Mouse (Mus musculus): ENCODE measurements around the gene Alg12. TPM values are rescaled to one million over a fixed set of nuclear protein-coding genes. Genes with fewer than 3 reads are reported as not detected.
A peak's percentile ranks its signal among the peaks of the same experiment; 100 is the strongest.

The Alg12 gene
- polyA plus RNA-seq, 1 experiment from 2014 or later, result 13.1 TPM

- no peaks in the 10 kb centered on the region for H3K9me3 ChIP-seq (replicated peaks; ENCODE audit: control insufficient read depth, low read length)
- peaks cover 11% of the 10 kb centered on the region for H3K4me1 ChIP-seq (ENCODE audit: control insufficient read depth, insufficient read depth, low read length)
- peak overlapping the region; percentile 55 for H3K4me3 ChIP-seq (replicated peaks; ENCODE audit: low read length)
- WGBS, result 2% methylated on average over 11 of the region's 11 CpGs
- H3K36me3 ChIP-seq (ENCODE audit: control insufficient read depth, insufficient read depth, low read length), result no peaks in the 10 kb centered on the region
- H3K27me3 ChIP-seq (ENCODE audit: control insufficient read depth, insufficient read depth, low read length), result no peaks in the 10 kb centered on the region
- H3K27ac ChIP-seq (ENCODE audit: low read length), result peak overlapping the region; percentile 82
- peak overlapping the region; percentile 68 for H3K9ac ChIP-seq (ENCODE audit: low read length)
- ATAC-seq (ENCODE audit: insufficient read depth, low FRiP score), result no peak
- peak overlapping the region; percentile 90 for H3K4me2 ChIP-seq (ENCODE audit: low read depth, low read length)
These were observed 18.9 kb upstream of the Alg12 start for GRCm38 (mm10) chr15:88837977-88838376.

GRCm38 (mm10) chr15:88837199-88837932 lies 18.2 kb upstream of the Alg12 start:
- under 1% methylated on average over 37 of the region's 39 CpGs for WGBS
- Histone ChIP-seq H3K27ac (ENCODE audit: low read length) (peak overlapping the region; percentile 82), H3K9ac (ENCODE audit: low read length) (peak overlapping the region; percentile 68), H3K4me3 (replicated peaks; ENCODE audit: low read length) (peak overlapping the region; percentile 55), H3K27me3 (ENCODE audit: control insufficient read depth, insufficient read depth, low read length) (no peaks in the 10 kb centered on the region), H3K4me2 (ENCODE audit: low read depth, low read length) (peak overlapping the region; percentile 90), H3K36me3 (ENCODE audit: control insufficient read depth, insufficient read depth, low read length) (no peaks in the 10 kb centered on the region), H3K9me3 (replicated peaks; ENCODE audit: control insufficient read depth, low read length) (no peaks in the 10 kb centered on the region), H3K4me1 (ENCODE audit: control insufficient read depth, insufficient read depth, low read length) (peaks cover 11% of the 10 kb centered on the region)
- peak; percentile 84 for ATAC-seq (ENCODE audit: insufficient read depth, low FRiP score)

GRCm38 (mm10) chr15:88836571-88836970 lies 17.5 kb upstream of the Alg12 start:
- H3K4me3 ChIP-seq (replicated peaks; ENCODE audit: low read length), result peak overlapping the region; percentile 55
- no peaks in the 10 kb centered on the region for H3K27me3 ChIP-seq (ENCODE audit: control insufficient read depth, insufficient read depth, low read length)
- peak overlapping the region; percentile 82 for H3K27ac ChIP-seq (ENCODE audit: low read length)
- H3K4me2 ChIP-seq (ENCODE audit: low read depth, low read length), result peak overlapping the region; percentile 90
- H3K36me3 ChIP-seq (ENCODE audit: control insufficient read depth, insufficient read depth, low read length), result no peaks in the 10 kb centered on the region
- H3K4me1 ChIP-seq (ENCODE audit: control insufficient read depth, insufficient read depth, low read length), result peaks cover 11% of the 10 kb centered on the region
- ATAC-seq (ENCODE audit: insufficient read depth, low FRiP score), result no peak
- 60% methylated on average over 5 of the region's 5 CpGs for WGBS
- peak overlapping the region; percentile 55; the same call in 1 of the 2 replicates for H3K9ac ChIP-seq (ENCODE audit: low read length)
- H3K9me3 ChIP-seq (replicated peaks; ENCODE audit: control insufficient read depth, low read length), result no peaks in the 10 kb centered on the region

- peaks cover 11% of the 10 kb centered on the region for H3K4me1 ChIP-seq (ENCODE audit: control insufficient read depth, insufficient read depth, low read length)
- H3K9ac ChIP-seq (ENCODE audit: low read length), result no peak overlapping the region
- no peaks in the 10 kb centered on the region for H3K27me3 ChIP-seq (ENCODE audit: control insufficient read depth, insufficient read depth, low read length)
- H3K9me3 ChIP-seq (replicated peaks; ENCODE audit: control insufficient read depth, low read length), result no peaks in the 10 kb centered on the region
- H3K36me3 ChIP-seq (ENCODE audit: control insufficient read depth, insufficient read depth, low read length), result no peaks in the 10 kb centered on the region
- peak overlapping the region; percentile 82 for H3K27ac ChIP-seq (ENCODE audit: low read length)
- WGBS, result 78% methylated on average over 6 of the region's 6 CpGs
- no peak overlapping the region for H3K4me3 ChIP-seq (replicated peaks; ENCODE audit: low read length)
- no peak overlapping the region for H3K4me2 ChIP-seq (ENCODE audit: low read depth, low read length)
- ATAC-seq (ENCODE audit: insufficient read depth, low FRiP score), result no peak
These were observed 16.9 kb upstream of the Alg12 start for GRCm38 (mm10) chr15:88836031-88836430.

- no peak for ATAC-seq (ENCODE audit: insufficient read depth, low FRiP score)
- no peak overlapping the region for H3K4me3 ChIP-seq (replicated peaks; ENCODE audit: low read length)
- no peak overlapping the region for H3K4me2 ChIP-seq (ENCODE audit: low read depth, low read length)
- no peak overlapping the region for H3K27ac ChIP-seq (ENCODE audit: low read length)
- WGBS, result 66% methylated on average over 9 of the region's 9 CpGs
- H3K9me3 ChIP-seq (replicated peaks; ENCODE audit: control insufficient read depth, low read length), result no peaks in the 10 kb centered on the region
- H3K9ac ChIP-seq (ENCODE audit: low read length), result no peak overlapping the region
- no peaks in the 10 kb centered on the region for H3K36me3 ChIP-seq (ENCODE audit: control insufficient read depth, insufficient read depth, low read length)
- H3K4me1 ChIP-seq (ENCODE audit: control insufficient read depth, insufficient read depth, low read length), result peaks cover 4% of the 10 kb centered on the region; the same call in 1 of the 2 replicates
- H3K27me3 ChIP-seq (ENCODE audit: control insufficient read depth, insufficient read depth, low read length), result no peaks in the 10 kb centered on the region
These were observed 13.4 kb upstream of the Alg12 start for GRCm38 (mm10) chr15:88832536-88832935.

- no peaks in the 10 kb centered on the region for H3K27me3 ChIP-seq (ENCODE audit: control insufficient read depth, insufficient read depth, low read length)
- no peaks in the 10 kb centered on the region for H3K36me3 ChIP-seq (ENCODE audit: control insufficient read depth, insufficient read depth, low read length)
- no peak overlapping the region for H3K9ac ChIP-seq (ENCODE audit: low read length)
- H3K9me3 ChIP-seq (replicated peaks; ENCODE audit: control insufficient read depth, low read length), result no peaks in the 10 kb centered on the region
- H3K4me3 ChIP-seq (replicated peaks; ENCODE audit: low read length), result no peak overlapping the region
- no peak overlapping the region for H3K4me2 ChIP-seq (ENCODE audit: low read depth, low read length)
- 54% methylated on average over 5 of the region's 5 CpGs for WGBS
- no peak for ATAC-seq (ENCODE audit: insufficient read depth, low FRiP score)
- H3K4me1 ChIP-seq (ENCODE audit: control insufficient read depth, insufficient read depth, low read length), result peaks cover 4% of the 10 kb centered on the region; the same call in 1 of the 2 replicates
- H3K27ac ChIP-seq (ENCODE audit: low read length), result no peak overlapping the region
These were observed 12.4 kb upstream of the Alg12 start for GRCm38 (mm10) chr15:88831482-88831881.

- WGBS, result 84% methylated on average over 5 of the region's 5 CpGs
- H3K27me3 ChIP-seq (ENCODE audit: control insufficient read depth, insufficient read depth, low read length), result no peaks in the 10 kb centered on the region
- H3K4me2 ChIP-seq (ENCODE audit: low read depth, low read length), result no peak overlapping the region
- no peak overlapping the region for H3K9ac ChIP-seq (ENCODE audit: low read length)
- no peak for ATAC-seq (ENCODE audit: insufficient read depth, low FRiP score)
- H3K4me1 ChIP-seq (ENCODE audit: control insufficient read depth, insufficient read depth, low read length), result peaks cover 4% of the 10 kb centered on the region; the same call in 1 of the 2 replicates
- H3K4me3 ChIP-seq (replicated peaks; ENCODE audit: low read length), result no peak overlapping the region
- H3K36me3 ChIP-seq (ENCODE audit: control insufficient read depth, insufficient read depth, low read length), result no peaks in the 10 kb centered on the region
- no peaks in the 10 kb centered on the region for H3K9me3 ChIP-seq (replicated peaks; ENCODE audit: control insufficient read depth, low read length)
- H3K27ac ChIP-seq (ENCODE audit: low read length), result no peak overlapping the region
These were observed 11.6 kb upstream of the Alg12 start for GRCm38 (mm10) chr15:88830696-88831095.

GRCm38 (mm10) chr15:88829791-88830440 lies 10.8 kb upstream of the Alg12 start:
- Histone ChIP-seq H3K4me1 (ENCODE audit: control insufficient read depth, insufficient read depth, low read length) (peaks cover 4% of the 10 kb centered on the region; the same call in 1 of the 2 replicates), H3K27me3 (ENCODE audit: control insufficient read depth, insufficient read depth, low read length) (no peaks in the 10 kb centered on the region), H3K36me3 (ENCODE audit: control insufficient read depth, insufficient read depth, low read length) (peaks cover 3% of the 10 kb centered on the region; the same call in 1 of the 2 replicates), H3K4me2 (ENCODE audit: low read depth, low read length) (no peak overlapping the region), H3K27ac (ENCODE audit: low read length) (no peak overlapping the region), H3K4me3 (replicated peaks; ENCODE audit: low read length) (no peak overlapping the region), H3K9ac (ENCODE audit: low read length) (no peak overlapping the region), H3K9me3 (replicated peaks; ENCODE audit: control insufficient read depth, low read length) (no peaks in the 10 kb centered on the region)
- 80% methylated on average over 6 of the region's 6 CpGs for WGBS
- ATAC-seq (ENCODE audit: insufficient read depth, low FRiP score), result no peak

Measured in stomach, embryonic 16.5 days (tissue).